Mouse (Mus musculus): ENCODE data around the gene Dpf3.

Gene Dpf3

DNA sequence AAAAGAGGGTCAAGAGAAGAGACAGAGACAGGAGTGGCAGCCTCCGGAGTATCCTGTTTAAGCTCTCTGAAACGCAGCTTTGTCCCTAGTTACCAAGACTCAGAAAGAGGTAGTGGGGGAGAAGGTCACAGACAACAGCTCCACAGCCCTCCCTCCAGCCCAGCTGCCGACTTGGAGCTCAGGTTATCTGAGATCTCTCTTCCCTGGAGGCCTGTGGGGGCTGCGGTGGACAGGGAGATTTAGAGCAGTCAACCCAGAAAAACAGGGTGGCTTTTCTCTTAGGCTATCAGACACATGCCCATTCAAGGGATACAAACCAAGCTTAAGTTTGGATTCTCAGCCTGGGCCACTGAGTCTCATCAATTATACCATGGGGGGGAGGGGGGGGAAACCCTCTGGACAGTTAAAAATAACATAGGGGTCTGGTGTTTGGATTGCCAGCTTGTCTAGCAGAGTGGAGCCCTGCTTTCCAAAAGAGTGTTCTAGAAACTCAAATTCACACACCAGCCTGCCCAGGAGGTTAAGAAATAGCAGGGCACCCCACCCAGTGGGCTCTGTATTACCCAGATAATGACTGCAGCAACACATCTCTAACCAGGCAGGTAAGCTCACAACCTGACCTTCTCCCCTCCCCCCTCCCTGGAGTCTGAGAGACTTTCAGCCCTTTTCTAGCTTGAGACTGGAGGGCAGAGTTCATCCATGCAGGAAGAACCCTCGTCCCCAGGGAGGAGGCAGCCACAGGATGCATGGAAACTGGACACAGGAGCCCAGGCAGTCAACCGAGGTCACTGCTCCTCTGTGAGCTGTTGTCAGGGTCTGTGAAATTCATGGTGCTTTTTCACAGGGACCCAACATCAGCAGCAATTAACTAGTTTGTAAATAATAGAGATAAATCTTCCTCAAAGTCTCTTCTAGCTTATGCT is 20.7 kb downstream of the Dpf3 start:
- no peak for DNase-seq (ENCODE audit: low spot score)

GRCm38 (mm10) chr12:83466053-83466452 is 21.5 kb downstream of the Dpf3 start:
- no peak for DNase-seq (ENCODE audit: low spot score)

GRCm38 (mm10) chr12:83460272-83460671 is 27.2 kb downstream of the Dpf3 start:
- DNase-seq (ENCODE audit: low spot score): no peak

DNA sequence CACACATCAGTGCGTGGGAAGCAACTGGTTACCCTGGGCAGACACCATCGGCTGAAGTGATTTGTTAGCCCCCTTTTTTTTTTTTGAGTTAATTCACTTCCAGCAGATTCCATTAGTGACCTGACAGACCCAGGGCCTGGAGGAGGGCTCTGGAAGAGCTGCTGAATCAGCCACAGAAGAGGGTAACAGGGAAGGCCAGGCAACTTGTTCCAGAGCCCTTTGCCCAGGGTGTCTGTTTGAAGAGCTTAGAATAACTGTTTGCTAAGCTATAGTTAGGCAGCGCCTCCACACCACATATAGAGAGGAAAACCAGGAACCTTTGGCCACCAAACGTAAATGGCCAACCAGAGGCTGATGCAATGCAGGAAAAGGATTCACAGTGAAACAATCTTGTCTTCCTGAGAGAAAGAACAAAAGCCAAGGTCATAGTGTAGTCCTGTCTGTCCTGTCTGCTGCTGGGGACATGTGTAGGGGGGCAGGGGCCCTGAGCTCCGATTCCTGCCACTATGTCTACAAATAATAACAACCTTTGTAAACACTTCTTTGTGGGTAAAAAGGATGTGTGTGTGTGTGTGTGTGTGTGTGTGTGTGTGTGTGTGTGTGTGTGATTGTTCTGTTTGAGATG is 32.7 kb downstream of the Dpf3 start:
- no peak for DNase-seq (ENCODE audit: low spot score)

DNA sequence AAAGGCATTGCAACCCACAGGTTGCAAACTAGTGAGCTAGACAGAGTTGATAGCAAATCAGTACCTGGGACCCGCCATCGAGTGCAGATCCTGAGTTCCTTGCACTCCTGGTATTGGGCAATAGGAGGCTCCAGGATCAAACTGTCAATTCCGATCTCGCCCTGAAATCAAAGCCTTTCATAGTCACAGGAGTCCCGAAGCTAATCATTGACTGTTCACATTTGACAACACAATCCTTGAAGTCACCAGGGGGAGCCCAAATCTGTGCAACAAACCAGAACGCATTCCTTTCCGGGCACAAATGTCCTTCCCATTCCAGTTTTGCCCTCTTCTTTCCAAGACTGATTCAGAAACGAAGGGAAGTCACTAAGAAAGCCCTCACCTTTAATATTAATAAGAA is 35.7 kb downstream of the Dpf3 start:
- no peak for DNase-seq (ENCODE audit: low spot score)

- DNase-seq (ENCODE audit: low spot score): no peak
These were observed 37.0 kb downstream of the Dpf3 start for GRCm38 (mm10) chr12:83450471-83450870.

DNA sequence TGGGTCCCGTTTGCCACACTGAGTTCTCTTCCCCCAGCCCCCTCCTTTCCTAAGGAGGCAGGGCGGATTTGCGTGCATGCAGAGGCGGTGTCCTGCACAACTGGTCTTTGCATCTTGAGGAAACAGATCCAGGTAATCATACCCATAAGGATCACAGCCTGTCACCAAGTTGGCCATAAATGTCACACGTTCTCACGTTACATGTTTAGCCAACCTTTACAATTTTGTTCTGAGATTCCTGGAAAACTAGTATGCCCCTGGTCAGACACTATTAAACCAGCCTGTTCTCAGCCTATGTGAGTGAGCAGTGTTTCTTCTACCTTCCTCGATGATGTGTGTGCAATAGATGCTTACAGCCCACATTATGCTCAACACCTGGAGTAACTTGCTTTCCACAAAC is 38.3 kb downstream of the Dpf3 start:
- no peak for DNase-seq (ENCODE audit: low spot score)

- DNase-seq (ENCODE audit: low spot score): no peak
These were observed 41.9 kb downstream of the Dpf3 start for GRCm38 (mm10) chr12:83445587-83445986.

- DNase-seq (ENCODE audit: low spot score): no peak
These were observed 43.1 kb downstream of the Dpf3 start for GRCm38 (mm10) chr12:83444448-83444847.

GRCm38 (mm10) chr12:83438002-83438401 is 49.5 kb downstream of the Dpf3 start:
- DNase-seq (ENCODE audit: low spot score): no peak

GRCm38 (mm10) chr12:83433987-83434698 is 53.4 kb downstream of the Dpf3 start:
- DNase-seq (ENCODE audit: low spot score): no peak

DNA sequence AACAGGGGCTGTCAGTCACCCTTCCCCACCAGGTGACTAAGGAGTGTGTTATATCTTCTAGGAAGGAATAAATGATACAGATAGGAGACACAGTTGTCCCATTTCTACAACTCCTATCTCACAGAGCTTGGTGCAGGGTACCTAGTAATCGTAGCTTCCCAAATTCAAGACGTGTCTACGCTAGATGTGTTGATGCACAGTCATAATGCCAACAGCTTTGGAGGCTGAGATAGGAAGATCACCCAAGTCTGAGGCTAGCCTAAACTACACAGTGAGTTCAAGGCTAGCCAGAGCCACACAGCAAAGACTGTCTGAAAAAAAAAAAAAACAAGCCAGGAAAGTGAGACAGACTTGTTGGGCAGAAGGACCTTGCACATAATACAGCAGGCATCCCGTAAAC is 54.1 kb downstream of the Dpf3 start:
- DNase-seq (ENCODE audit: low spot score): no peak

- no peak for DNase-seq (ENCODE audit: low spot score)
These were observed 57.3 kb downstream of the Dpf3 start for GRCm38 (mm10) chr12:83430207-83430606.

GRCm38 (mm10) chr12:83428016-83428415 is 59.5 kb downstream of the Dpf3 start:
- no peak for DNase-seq (ENCODE audit: low spot score)

DNA sequence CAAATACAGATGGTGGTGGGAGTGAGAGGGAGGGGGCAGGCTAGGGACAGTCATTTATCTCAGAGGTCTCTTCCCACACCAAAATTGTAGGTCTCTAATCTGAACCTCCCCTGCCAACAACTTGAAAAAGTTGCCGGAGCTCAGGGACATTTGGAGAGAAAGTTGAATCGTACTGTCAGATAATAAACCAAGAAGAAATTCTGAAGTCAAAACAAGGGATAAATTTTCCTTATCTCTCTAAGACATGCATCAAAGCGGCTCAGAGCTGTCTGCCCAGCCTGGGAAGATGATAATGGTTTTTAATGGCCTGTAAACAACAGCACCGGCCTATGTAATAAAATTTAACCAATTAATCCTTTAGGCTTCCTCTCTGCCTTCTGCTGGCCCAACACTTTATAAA is 59.9 kb downstream of the Dpf3 start:
- no peak for DNase-seq (ENCODE audit: low spot score)

GRCm38 (mm10) chr12:83426326-83426725 is 61.2 kb downstream of the Dpf3 start:
- no peak for DNase-seq (ENCODE audit: low spot score)

DNA sequence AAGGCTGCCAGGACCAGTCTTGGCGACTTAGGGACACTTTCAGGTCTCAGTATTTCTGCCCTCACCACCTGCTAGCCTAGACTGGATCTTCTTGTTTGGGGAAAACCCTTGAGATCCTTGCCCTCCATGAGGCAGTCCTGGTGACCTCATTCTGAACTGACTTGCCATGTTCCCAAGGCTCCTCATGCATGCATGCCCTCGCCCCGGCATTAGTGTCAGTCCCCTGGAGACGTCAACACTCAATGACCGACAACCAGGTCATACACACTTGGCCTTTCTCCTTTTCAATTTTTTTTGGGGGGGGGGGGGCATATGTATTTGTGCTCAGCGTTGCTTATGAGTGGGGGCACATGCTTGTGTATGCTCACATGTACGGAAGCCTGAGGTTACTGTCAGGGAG is 61.8 kb downstream of the Dpf3 start:
- DNase-seq (ENCODE audit: low spot score): no peak

- DNase-seq (ENCODE audit: low spot score): no peak
These were observed 62.6 kb downstream of the Dpf3 start for GRCm38 (mm10) chr12:83424720-83425444.

DNA sequence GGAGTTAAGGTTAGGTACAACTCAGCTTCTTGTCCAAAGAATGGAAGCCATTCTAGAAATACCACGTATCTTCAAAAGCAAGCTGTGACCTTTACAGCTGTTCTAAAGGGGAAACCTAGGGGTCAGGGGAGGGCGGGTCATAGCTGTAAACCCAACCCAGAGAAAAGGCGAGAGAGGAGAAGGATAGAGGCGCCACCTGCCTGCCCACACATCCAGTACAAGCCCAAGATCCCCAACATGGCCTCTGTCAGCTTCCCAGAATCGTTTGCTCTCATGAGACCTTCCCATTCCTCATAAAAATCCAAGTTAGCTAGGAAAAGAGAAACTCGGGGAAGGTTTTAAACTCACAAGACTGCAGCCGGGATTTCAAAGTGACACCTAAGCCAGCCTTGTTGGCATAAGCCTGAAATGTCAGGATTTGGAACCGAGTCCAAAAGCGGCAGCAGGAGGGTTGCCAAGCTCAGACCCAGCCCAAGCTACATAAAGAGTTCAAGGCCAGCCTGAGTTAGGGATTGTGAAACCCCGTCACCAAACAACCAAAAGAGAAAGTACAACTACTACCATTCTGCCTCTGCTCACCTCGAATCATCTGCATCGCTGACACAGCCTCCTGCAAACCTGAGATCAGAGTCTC is 63.3 kb downstream of the Dpf3 start:
- DNase-seq (ENCODE audit: low spot score): no peak

GRCm38 (mm10) chr12:83420346-83420745 is 67.2 kb downstream of the Dpf3 start:
- no peak for DNase-seq (ENCODE audit: low spot score)

DNA sequence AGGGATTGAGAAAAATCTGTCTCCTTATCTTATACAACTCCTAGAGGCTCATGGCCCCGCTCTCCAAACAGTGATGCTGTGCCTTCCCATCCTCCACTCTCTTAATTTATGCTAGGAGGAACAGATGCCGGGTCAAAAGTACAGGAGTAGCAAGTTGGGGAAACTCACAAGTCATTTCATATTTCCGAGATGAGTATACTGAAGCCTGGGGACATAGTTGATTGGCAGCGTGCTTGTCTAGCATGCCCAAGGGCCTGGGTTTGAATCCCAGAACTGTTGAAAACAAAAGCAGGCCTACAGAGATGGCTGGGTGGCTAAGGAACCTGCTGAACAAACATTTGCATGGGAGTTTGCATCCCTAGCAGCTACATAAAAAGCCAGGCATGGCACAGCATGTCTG is 72.3 kb downstream of the Dpf3 start:
- DNase-seq (ENCODE audit: low spot score): no peak

GRCm38 (mm10) chr12:83413684-83414083 is 73.8 kb downstream of the Dpf3 start:
- DNase-seq (ENCODE audit: low spot score): no peak

Data from layer of hippocampus, adult 11-12 months (tissue).